Mouse (Mus musculus): Measurements from ENCODE around the gene Pdxdc1. TPM values are rescaled to one million over a fixed set of nuclear protein-coding genes. Genes with fewer than 3 reads are reported as not detected.
"Not testable (repeated sequence)": the region's sequence is repeated elsewhere in the genome, so short reads cannot be mapped to it uniquely, and the experiment has no call there.

Gene Pdxdc1
- total and polyA plus RNA-seq, 3 experiments = 35.5 to 74.9 (median 72.1) TPM

DNA sequence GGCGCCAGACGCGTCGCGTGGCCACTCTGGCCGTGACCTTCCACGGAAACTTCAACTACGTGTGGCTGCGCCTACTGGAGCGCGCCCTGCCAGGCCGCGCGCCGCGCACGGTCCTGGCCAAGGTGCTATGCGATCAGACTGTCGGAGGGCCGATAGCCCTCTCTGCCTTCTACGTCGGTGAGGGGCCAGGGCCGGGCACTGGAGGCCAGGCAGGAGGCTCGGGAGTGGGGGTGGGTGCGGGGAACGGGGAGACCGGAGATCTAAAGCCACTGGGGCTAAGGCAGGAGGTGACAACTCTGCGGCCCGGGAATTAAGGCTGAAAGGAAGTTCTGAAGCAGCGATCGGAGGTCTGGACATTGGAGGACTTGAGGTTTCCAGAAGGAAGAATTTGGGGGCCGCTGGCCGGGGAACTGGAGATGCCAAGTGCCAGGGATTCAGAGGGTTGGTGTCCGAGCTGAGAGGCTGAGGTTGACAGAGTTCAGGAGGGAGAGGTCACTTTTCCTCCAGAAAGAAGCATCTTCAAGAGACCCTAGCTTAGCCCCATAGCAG is 38.0 kb upstream of the Pdxdc1 start:
- Histone ChIP-seq H3K4me3 (ENCODE audit: low read depth, low read length) (no peak overlapping the region; the same call in 1 of the 2 replicates), H3K4me1 (ENCODE audit: insufficient read depth, low read depth, low read length) (no peaks in the 10 kb centered on the region), H3K9me3 (replicated peaks) (no peaks in the 10 kb centered on the region), H3K27me3 (ENCODE audit: insufficient read depth, low read length) (peaks cover 5% of the 10 kb centered on the region), H3K36me3 (replicated peaks) (no peaks in the 10 kb centered on the region)
- no peak for ATAC-seq (ENCODE audit: extremely low read depth, insufficient number of reproducible peaks, low FRiP score, poor library complexity, severe bottlenecking)
- DNase-seq (ENCODE audit: low spot score) = no peak
- TF ChIP-seq CTCF (IDR thresholded peaks at IDR 0.05; ENCODE audit: low read depth, low read length) (no peak), GATA1 (IDR thresholded peaks at IDR 0.05; ENCODE audit: borderline replicate concordance, low read length) (no peak), POLR2AphosphoS5 (IDR thresholded peaks at IDR 0.05; ENCODE audit: insufficient replicate concordance, low read depth, low read length) (no peak), GATA2 (IDR thresholded peaks at IDR 0.05; ENCODE audit: borderline replicate concordance, low read depth, low read length) (no peak), TAL1 (conservative IDR thresholded peaks at IDR 0.05; ENCODE audit: low read depth, low read length) (no peak)

DNA sequence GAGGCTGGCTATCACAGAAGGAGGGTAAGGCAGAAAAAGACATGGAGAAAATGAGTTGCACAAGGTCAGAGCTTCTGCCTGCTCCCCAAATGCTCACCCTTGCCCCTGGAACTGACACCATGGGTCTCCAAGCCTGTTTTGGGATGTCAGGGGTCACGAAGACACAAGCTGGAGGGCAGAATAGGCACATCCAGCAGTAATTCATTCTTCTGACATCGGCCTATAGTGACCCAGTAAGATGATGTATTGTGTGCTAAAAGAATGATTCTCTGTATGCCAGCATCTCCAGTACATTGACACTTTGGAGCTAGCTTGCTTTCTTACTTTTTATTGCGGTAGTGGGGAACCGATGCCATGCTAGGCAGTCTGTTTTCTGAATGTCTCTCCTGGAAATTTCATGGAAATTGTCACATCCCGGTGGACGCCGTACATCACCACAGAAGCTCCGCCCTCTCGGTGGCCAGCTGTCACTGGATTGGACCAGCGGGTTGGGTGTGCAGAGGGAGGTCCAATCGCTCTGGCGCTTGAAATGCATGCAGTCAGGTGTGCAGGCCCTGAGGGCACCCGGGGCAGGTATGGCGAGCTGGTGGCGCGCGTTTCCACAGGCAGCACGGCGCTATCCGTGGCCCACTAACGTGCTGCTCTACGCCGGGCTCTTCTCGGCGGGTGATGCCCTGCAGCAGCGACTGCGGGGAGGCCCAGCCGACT is 37.4 kb upstream of the Pdxdc1 start:
- ATAC-seq (ENCODE audit: extremely low read depth, insufficient number of reproducible peaks, low FRiP score, poor library complexity, severe bottlenecking) (no peak), DNase-seq (ENCODE audit: low spot score) (no peak)
- no peak for TF ChIP-seq GATA2 (IDR thresholded peaks at IDR 0.05; ENCODE audit: borderline replicate concordance, low read depth, low read length)
- TF ChIP-seq POLR2AphosphoS5 (IDR thresholded peaks at IDR 0.05; ENCODE audit: insufficient replicate concordance, low read depth, low read length) = no peak
- TF ChIP-seq GATA1 (IDR thresholded peaks at IDR 0.05; ENCODE audit: borderline replicate concordance, low read length) = no peak
- TF ChIP-seq CTCF (IDR thresholded peaks at IDR 0.05; ENCODE audit: low read depth, low read length) = no peak
- TF ChIP-seq TAL1 (conservative IDR thresholded peaks at IDR 0.05; ENCODE audit: low read depth, low read length) = no peak
- peaks cover 5% of the 10 kb centered on the region for H3K27me3 ChIP-seq (ENCODE audit: insufficient read depth, low read length)
- H3K4me3 ChIP-seq (ENCODE audit: low read depth, low read length) = no peak overlapping the region; the same call in 1 of the 2 replicates
- H3K4me1 ChIP-seq (ENCODE audit: insufficient read depth, low read depth, low read length) = no peaks in the 10 kb centered on the region
- H3K9me3 ChIP-seq (replicated peaks) = no peaks in the 10 kb centered on the region
- no peaks in the 10 kb centered on the region for H3K36me3 ChIP-seq (replicated peaks)

DNA sequence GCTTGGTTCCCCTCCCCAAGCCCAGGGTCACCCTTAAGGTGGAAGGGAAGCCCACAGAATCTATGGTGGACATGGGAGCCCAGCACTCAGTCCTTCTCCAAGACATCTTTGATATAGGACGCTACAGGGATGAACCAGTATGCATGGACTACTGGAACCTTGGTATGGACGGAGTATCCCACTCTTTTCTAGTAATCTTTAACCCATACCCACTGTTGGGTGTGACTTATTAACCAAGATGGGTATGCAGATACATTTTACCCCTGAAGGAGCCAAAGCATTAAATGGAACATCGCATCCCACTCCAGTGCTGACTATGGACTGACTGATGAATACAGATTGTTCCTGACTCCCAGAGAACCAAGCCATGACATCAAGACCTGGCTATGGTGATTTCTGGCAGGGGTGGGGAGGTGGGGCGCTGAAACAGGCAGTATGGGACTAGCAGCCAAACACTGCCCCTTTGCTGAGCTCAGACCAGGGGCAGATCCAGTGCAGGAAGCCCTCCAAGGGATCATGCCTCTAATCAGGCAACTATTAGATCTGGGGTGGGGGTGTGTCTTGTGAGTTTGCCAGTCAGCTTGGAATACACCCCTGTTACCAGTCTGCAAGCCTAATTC is 24.6 kb upstream of the Pdxdc1 start:
- no peak for DNase-seq (ENCODE audit: low spot score)
- ATAC-seq (ENCODE audit: extremely low read depth, insufficient number of reproducible peaks, low FRiP score, poor library complexity, severe bottlenecking) = no peak
- no peak overlapping the region for H3K4me3 ChIP-seq (ENCODE audit: low read depth, low read length)
- TF ChIP-seq TAL1 (conservative IDR thresholded peaks at IDR 0.05; ENCODE audit: low read depth, low read length) (no peak), CTCF (IDR thresholded peaks at IDR 0.05; ENCODE audit: low read depth, low read length) (no peak)
- no peaks in the 10 kb centered on the region for H3K27me3 ChIP-seq (ENCODE audit: insufficient read depth, low read length)
- H3K4me1 ChIP-seq (ENCODE audit: insufficient read depth, low read depth, low read length) = no peaks in the 10 kb centered on the region
- no peaks in the 10 kb centered on the region for H3K9me3 ChIP-seq (replicated peaks)
- no peaks in the 10 kb centered on the region for H3K36me3 ChIP-seq (replicated peaks)

DNA sequence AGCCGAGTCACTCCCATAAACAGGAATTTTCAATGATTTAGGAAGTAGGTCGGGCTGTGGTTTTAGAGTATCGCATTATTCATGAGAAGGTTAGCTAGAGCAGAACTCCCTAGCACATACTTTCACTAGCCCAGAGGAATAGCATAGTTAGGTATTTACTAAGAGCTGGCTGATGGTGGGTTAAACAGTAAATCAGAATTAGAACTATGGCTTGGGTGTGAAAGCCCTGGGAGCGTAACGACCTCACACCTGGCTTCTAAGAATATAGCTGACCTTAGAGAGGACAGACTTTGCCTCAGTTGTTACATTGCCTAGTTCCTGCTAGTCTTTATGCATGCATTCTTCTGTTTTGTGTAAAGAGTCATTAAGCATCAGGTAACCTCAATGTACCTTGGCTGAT is 20.0 kb upstream of the Pdxdc1 start:
- not testable (repeated sequence) for ATAC-seq (ENCODE audit: extremely low read depth, insufficient number of reproducible peaks, low FRiP score, poor library complexity, severe bottlenecking); H3K4me3 ChIP-seq (ENCODE audit: low read depth, low read length); H3K36me3 ChIP-seq (replicated peaks); H3K9me3 ChIP-seq (replicated peaks); H3K27me3 ChIP-seq (ENCODE audit: insufficient read depth, low read length); DNase-seq (ENCODE audit: low spot score); H3K4me1 ChIP-seq (ENCODE audit: insufficient read depth, low read depth, low read length)

DNA sequence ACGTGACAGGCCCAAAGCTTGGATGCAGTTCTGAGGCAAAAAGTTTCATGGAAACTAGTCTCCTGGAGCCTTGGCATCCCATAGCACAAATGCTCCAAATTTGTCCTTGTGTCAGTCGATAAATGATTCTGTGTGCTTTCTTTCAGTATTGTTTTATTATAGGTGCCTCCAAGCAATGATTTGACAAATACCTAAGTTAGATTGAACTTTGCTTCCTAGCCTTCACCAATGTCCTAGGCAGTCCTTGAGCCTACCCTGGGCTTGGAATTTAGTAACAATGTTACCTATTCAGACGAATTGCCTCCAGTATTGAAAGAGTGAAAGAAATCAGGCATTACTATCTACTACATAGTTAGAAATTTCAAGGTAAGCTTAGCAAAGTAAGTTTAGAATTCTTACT is 19.6 kb upstream of the Pdxdc1 start:
- ATAC-seq (ENCODE audit: extremely low read depth, insufficient number of reproducible peaks, low FRiP score, poor library complexity, severe bottlenecking); H3K4me3 ChIP-seq (ENCODE audit: low read depth, low read length); H3K4me1 ChIP-seq (ENCODE audit: insufficient read depth, low read depth, low read length); H3K9me3 ChIP-seq (replicated peaks); DNase-seq (ENCODE audit: low spot score); H3K27me3 ChIP-seq (ENCODE audit: insufficient read depth, low read length); H3K36me3 ChIP-seq (replicated peaks): not testable (repeated sequence)

DNA sequence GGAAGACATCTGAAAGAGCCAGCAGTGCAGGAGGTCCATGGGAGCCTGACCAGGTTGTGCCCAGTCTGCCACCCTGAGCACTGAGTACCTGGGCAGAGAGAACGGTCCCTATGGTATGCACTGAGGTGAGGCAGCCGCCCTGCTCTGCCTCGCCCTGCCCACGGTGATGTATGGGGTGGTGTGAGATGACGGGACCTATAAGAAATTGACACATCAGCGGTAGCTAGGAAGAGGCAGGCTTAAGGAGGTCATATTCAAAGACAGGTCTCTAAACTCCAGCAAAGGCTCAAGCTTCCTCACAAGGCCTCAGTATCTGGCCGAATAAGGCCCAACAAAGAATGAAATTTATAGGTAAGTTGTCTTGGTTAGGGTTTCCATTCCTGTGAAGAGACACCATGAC is 18.9 kb upstream of the Pdxdc1 start:
- H3K9me3 ChIP-seq (replicated peaks) = no peaks in the 10 kb centered on the region
- H3K4me3 ChIP-seq (ENCODE audit: low read depth, low read length) = no peak overlapping the region
- H3K27me3 ChIP-seq (ENCODE audit: insufficient read depth, low read length) = no peaks in the 10 kb centered on the region
- ATAC-seq (ENCODE audit: extremely low read depth, insufficient number of reproducible peaks, low FRiP score, poor library complexity, severe bottlenecking) (no peak), DNase-seq (ENCODE audit: low spot score) (no peak)
- TF ChIP-seq TAL1 (conservative IDR thresholded peaks at IDR 0.05; ENCODE audit: low read depth, low read length) (no peak), POLR2AphosphoS5 (IDR thresholded peaks at IDR 0.05; ENCODE audit: insufficient replicate concordance, low read depth, low read length) (no peak), GATA2 (IDR thresholded peaks at IDR 0.05; ENCODE audit: borderline replicate concordance, low read depth, low read length) (no peak), CTCF (IDR thresholded peaks at IDR 0.05; ENCODE audit: low read depth, low read length) (no peak), GATA1 (IDR thresholded peaks at IDR 0.05; ENCODE audit: borderline replicate concordance, low read length) (no peak)
- no peaks in the 10 kb centered on the region for H3K4me1 ChIP-seq (ENCODE audit: insufficient read depth, low read depth, low read length)
- peaks cover 4% of the 10 kb centered on the region for H3K36me3 ChIP-seq (replicated peaks)

DNA sequence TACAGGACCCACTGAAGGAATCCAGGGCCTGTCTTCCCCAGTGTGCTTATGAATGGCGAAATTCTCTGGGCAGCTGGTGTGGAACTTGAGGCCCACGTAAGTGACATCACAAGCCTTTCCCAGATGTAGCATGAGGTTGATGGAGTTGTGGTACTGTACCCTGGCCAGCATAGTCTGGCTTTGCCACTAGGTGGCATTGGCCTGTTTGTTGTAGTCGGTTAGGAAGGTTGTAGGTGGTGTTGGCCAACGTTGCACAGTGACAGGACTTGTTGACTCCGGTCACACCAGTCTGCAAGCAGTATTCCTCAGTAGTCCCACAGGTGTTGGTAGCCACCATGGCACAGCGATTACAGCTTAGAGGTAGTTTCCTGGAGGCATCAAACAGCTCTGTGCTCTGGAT is 18.1 kb upstream of the Pdxdc1 start:
- DNase-seq (ENCODE audit: low spot score) = no peak
- H3K4me3 ChIP-seq (ENCODE audit: low read depth, low read length) = no peak overlapping the region
- H3K27me3 ChIP-seq (ENCODE audit: insufficient read depth, low read length) = no peaks in the 10 kb centered on the region
- no peak for ATAC-seq (ENCODE audit: extremely low read depth, insufficient number of reproducible peaks, low FRiP score, poor library complexity, severe bottlenecking)
- peaks cover 4% of the 10 kb centered on the region for H3K36me3 ChIP-seq (replicated peaks)
- no peak for TF ChIP-seq GATA2 (IDR thresholded peaks at IDR 0.05; ENCODE audit: borderline replicate concordance, low read depth, low read length)
- no peak for TF ChIP-seq CTCF (IDR thresholded peaks at IDR 0.05; ENCODE audit: low read depth, low read length)
- no peak for TF ChIP-seq GATA1 (IDR thresholded peaks at IDR 0.05; ENCODE audit: borderline replicate concordance, low read length)
- TF ChIP-seq POLR2AphosphoS5 (IDR thresholded peaks at IDR 0.05; ENCODE audit: insufficient replicate concordance, low read depth, low read length) = no peak
- no peak for TF ChIP-seq TAL1 (conservative IDR thresholded peaks at IDR 0.05; ENCODE audit: low read depth, low read length)
- H3K9me3 ChIP-seq (replicated peaks) = no peaks in the 10 kb centered on the region
- H3K4me1 ChIP-seq (ENCODE audit: insufficient read depth, low read depth, low read length) = no peaks in the 10 kb centered on the region

All from G1E (cell line).